Mouse (Mus musculus): ENCODE measurements around the gene Gpr132.

GRCm38 (mm10) chr12:112823221-112823620 is 44.8 kb downstream of the Gpr132 start:
- no peak for TF ChIP-seq POLR2A (IDR thresholded peaks at IDR 0.05; ENCODE audit: control insufficient read depth, extremely low read depth, insufficient read depth, low read length, poor library complexity)
- TF ChIP-seq CTCF (IDR thresholded peaks at IDR 0.05; ENCODE audit: borderline replicate concordance, control insufficient read depth, extremely low read depth, insufficient read depth, low read length, poor library complexity) = no peak

All from thymus, adult 2 months (tissue).